Mouse (Mus musculus): Measurements from ENCODE around the gene Eif4a1.

DNA sequence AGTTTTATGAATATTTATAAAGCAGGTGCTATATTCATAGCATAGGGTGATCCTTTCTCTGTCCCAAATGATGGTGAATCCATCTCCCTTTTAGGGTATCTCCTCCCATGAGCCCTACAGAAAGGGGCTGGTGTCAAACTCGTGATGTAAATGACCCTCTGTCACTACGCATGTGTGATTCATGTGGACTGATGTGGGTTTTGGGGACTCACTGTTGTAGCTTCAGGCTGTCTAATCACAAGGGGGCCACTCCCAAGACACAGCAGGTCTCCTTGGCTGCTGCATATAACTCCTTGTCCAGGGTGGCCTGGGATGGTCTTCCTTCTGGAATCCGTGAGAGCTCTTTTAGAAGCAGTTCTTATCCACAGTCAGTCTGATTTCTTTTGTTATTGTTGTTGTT, 38.2 kb upstream of the Eif4a1 start:
- no peak for TF ChIP-seq POLR2A (IDR thresholded peaks at IDR 0.05; ENCODE audit: borderline replicate concordance, insufficient read depth, low read length)
- no peak for TF ChIP-seq CTCF (IDR thresholded peaks at IDR 0.05; ENCODE audit: borderline replicate concordance, insufficient read depth, low read depth, low read length)
